ENCODE assay signal across 17 mouse cellular contexts in genomic region chr4:145272763-145273162, GRCm38 (mm10). TPM values are rescaled to one million over a fixed set of nuclear protein-coding genes. Genes with fewer than 3 reads are reported as not detected.
DNase-seq lines count a peak whose midpoint lies in the region; ATAC-seq and TF ChIP-seq lines count a peak whose summit lies in the region.
"Had no signal": no experiment of that assay in that cellular context is flagged by ENCODE, and none has a peak within 500 bp of the region (broad histone marks: within the 10 kb centered on the region; RNA-seq: fewer than 3 reads in every experiment).

No protein-coding gene starts in this region.

- no peak for TF ChIP-seq POLR2A in small intestine, adult 2 months (IDR thresholded peaks at IDR 0.05; ENCODE audit: low read depth, low read length)

- 62% methylated on average over 1 of the region's 1 CpGs for WGBS in heart, embryonic 11.5 days (ENCODE audit: insufficient replicate concordance)
- 72% methylated on average over 1 of the region's 1 CpGs for WGBS in small intestine, adult 2 months
- WGBS in forebrain, embryonic 11.5 days, result 83% methylated on average over 1 of the region's 1 CpGs

- no peak overlapping the region for H3K9ac ChIP-seq in heart, embryonic 11.5 days (ENCODE audit: low read depth, low read length)
- no peak overlapping the region for H3K9ac ChIP-seq in forebrain, embryonic 11.5 days (ENCODE audit: low read length)
- H3K9ac ChIP-seq: heart, embryonic 13.5 days; liver, embryonic 13.5 days; midbrain, embryonic 13.5 days had no signal

- DNase-seq in heart, adult 18-20 months, result peak; percentile 60 to 84
- DNase-seq in adipocyte (ENCODE audit: low spot score), result peak; percentile 62
- peak; percentile 44 for DNase-seq in heart, postnatal 25 days (ENCODE audit: low spot score)
- DNase-seq in forebrain, embryonic 11.5 days (ENCODE audit: low spot score), result no peak
- no peak for DNase-seq in cerebellum, postnatal 36 days
- DNase-seq in yolk sac, embryonic 10.5 days (ENCODE audit: low spot score), result no peak
- DNase-seq: kidney, adult 9 months; layer of hippocampus, postnatal 36 days; liver, embryonic 13.5 days; spleen, adult 18-20 months; thymus, postnatal 25 days had no signal

- ATAC-seq in heart, embryonic 11.5 days (replicated peaks; ENCODE audit: insufficient number of reproducible peaks, low FRiP score, low TSS enrichment), result no peak
- ATAC-seq in forebrain, embryonic 11.5 days (replicated peaks; ENCODE audit: low FRiP score), result no peak
- ATAC-seq: CD4-positive, CD25-positive, alpha-beta regulatory T cell, adult 4 months; midbrain, embryonic 13.5 days had no signal

- H3K27me3 ChIP-seq in heart, embryonic 11.5 days (ENCODE audit: control insufficient read depth, insufficient read depth, low read length), result no peaks in the 10 kb centered on the region
- no peaks in the 10 kb centered on the region for H3K27me3 ChIP-seq in small intestine, adult 2 months (ENCODE audit: control insufficient read depth, insufficient read depth, low read length)
- H3K27me3 ChIP-seq in forebrain, embryonic 11.5 days (ENCODE audit: control insufficient read depth, insufficient read depth, low read length), result no peaks in the 10 kb centered on the region
- H3K27me3 ChIP-seq: heart, embryonic 13.5 days; liver, embryonic 13.5 days; midbrain, embryonic 13.5 days had no signal

- no peaks in the 10 kb centered on the region for H3K36me3 ChIP-seq in heart, embryonic 11.5 days (ENCODE audit: control insufficient read depth, insufficient read depth, low read length)
- H3K36me3 ChIP-seq in small intestine, adult 2 months (ENCODE audit: control insufficient read depth, insufficient read depth, low read length), result no peaks in the 10 kb centered on the region
- H3K36me3 ChIP-seq in forebrain, embryonic 11.5 days (ENCODE audit: control insufficient read depth, insufficient read depth, low read length), result no peaks in the 10 kb centered on the region
- H3K36me3 ChIP-seq: heart, embryonic 13.5 days; liver, embryonic 13.5 days; midbrain, embryonic 13.5 days had no signal

- H3K4me3 ChIP-seq in heart, embryonic 11.5 days (ENCODE audit: low read depth, low read length), result no peak overlapping the region
- no peak overlapping the region for H3K4me3 ChIP-seq in small intestine, adult 2 months (ENCODE audit: low read depth, low read length)
- no peak overlapping the region for H3K4me3 ChIP-seq in forebrain, embryonic 11.5 days (ENCODE audit: low read depth, low read length)
- H3K4me3 ChIP-seq: erythroblast, embryonic 14.5 days; heart, embryonic 13.5 days; liver, embryonic 13.5 days; midbrain, embryonic 13.5 days had no signal

- no peaks in the 10 kb centered on the region for H3K4me1 ChIP-seq in heart, embryonic 11.5 days (ENCODE audit: control insufficient read depth, insufficient read depth, low read length)
- peaks cover 10% of the 10 kb centered on the region; the same call in 1 of the 2 replicates for H3K4me1 ChIP-seq in small intestine, adult 2 months (ENCODE audit: control insufficient read depth, insufficient read depth, insufficient read length, low read length)
- no peaks in the 10 kb centered on the region for H3K4me1 ChIP-seq in forebrain, embryonic 11.5 days (replicated peaks; ENCODE audit: control insufficient read depth, insufficient read depth, low read length)
- H3K4me1 ChIP-seq: heart, embryonic 13.5 days; midbrain, embryonic 13.5 days had no signal

- no peak overlapping the region for H3K27ac ChIP-seq in heart, embryonic 11.5 days (ENCODE audit: low read depth, low read length)
- peak overlapping the region; percentile 37; the same call in 1 of the 2 replicates for H3K27ac ChIP-seq in small intestine, adult 2 months (ENCODE audit: insufficient read depth, low read depth, low read length)
- H3K27ac ChIP-seq in forebrain, embryonic 11.5 days (ENCODE audit: low read depth, low read length), result no peak overlapping the region
- H3K27ac ChIP-seq: heart, embryonic 13.5 days; liver, embryonic 13.5 days; midbrain, embryonic 13.5 days had no signal

- TF ChIP-seq CTCF in small intestine, adult 2 months (IDR thresholded peaks at IDR 0.05; ENCODE audit: extremely low read depth, insufficient read length, insufficient replicate concordance, low read depth, low read length), result no peak

- intact Hi-C loops in heart, postnatal 25 days (cut with DNase I), result no loop called here

- H3K9me3 ChIP-seq in heart, embryonic 11.5 days (replicated peaks; ENCODE audit: control insufficient read depth, low read length), result no peaks in the 10 kb centered on the region
- H3K9me3 ChIP-seq in forebrain, embryonic 11.5 days (ENCODE audit: control insufficient read depth, low read length), result no peaks in the 10 kb centered on the region
- H3K9me3 ChIP-seq: heart, embryonic 13.5 days; liver, embryonic 13.5 days; midbrain, embryonic 13.5 days had no signal

- no peak overlapping the region for H3K4me2 ChIP-seq in heart, embryonic 11.5 days
- no peak overlapping the region for H3K4me2 ChIP-seq in forebrain, embryonic 11.5 days (ENCODE audit: low read depth, low read length, severe bottlenecking)
- H3K4me2 ChIP-seq: heart, embryonic 13.5 days; liver, embryonic 13.5 days; midbrain, embryonic 13.5 days had no signal

RNA-seq across cellular contexts. Expression of gene Tnfrsf1b, which starts 26.1 kb away (rescaled TPM):
- 1 to 10 TPM; 6.5 to 6.6 TPM for total RNA-seq in heart, adult 18-20 months (2021)
- polyA plus RNA-seq in heart, embryonic 11.5 days (2014; fragmentation: Nextera tagmentation; extraction: Ambion mirVana), result 2.3 and 3.8 TPM in 2 replicates
- 1 to 10 TPM; 5.3 to 5.5 TPM for total RNA-seq in heart, postnatal 25 days (2021)
- polyA plus RNA-seq in small intestine, adult 2 months (2012; rRNA removed), result 13.5 and 14.2 TPM in 2 replicates
- 2.1 TPM in 2 replicates for polyA plus RNA-seq in forebrain, embryonic 11.5 days (2014; fragmentation: Nextera tagmentation; extraction: Ambion mirVana)

RNA-seq across cellular contexts. Expression of gene Tnfrsf8, which starts 42.2 kb away (rescaled TPM):
- total RNA-seq in heart, adult 18-20 months (2021), result under 1 TPM; 0.07 to 0.15 TPM
- 0.04 and 0.08 TPM in 2 replicates for polyA plus RNA-seq in heart, embryonic 11.5 days (2014; fragmentation: Nextera tagmentation; extraction: Ambion mirVana)
- total RNA-seq in heart, postnatal 25 days (2021), result under 1 TPM in 1 of 2 experiments, not detected in 1; 0.08 TPM
- 0.15 and 0.35 TPM in 2 replicates for polyA plus RNA-seq in small intestine, adult 2 months (2012; rRNA removed)
- not detected in 2 replicates for polyA plus RNA-seq in forebrain, embryonic 11.5 days (2014; fragmentation: Nextera tagmentation; extraction: Ambion mirVana)
- polyA plus RNA-seq: erythroblast, embryonic 14.5 days; liver, embryonic 13.5 days had no signal

Comparison
In these comparisons a context has a peak if more than half of its experiments do, and no peak if none do; other contexts are left out.
1. DNase-seq: peak in heart, adult 18-20 months (2 of 2), adipocyte (single experiment) and heart, postnatal 25 days (single experiment); none in forebrain, embryonic 11.5 days (single experiment), cerebellum, postnatal 36 days (0 of 2) and yolk sac, embryonic 10.5 days (single experiment).